Mouse (Mus musculus) kidney, embryonic 14.5 days (tissue): ENCODE measurements around the gene Fbxl17. TPM values are rescaled to one million over a fixed set of nuclear protein-coding genes. Genes with fewer than 3 reads are reported as not detected.

ENCODE experiments used
- ATAC-seq: fragments of 200-750 bp; cut with Nextera tagmentation; 2 replicates; pipeline ENCODE4 v1.8.0; 2017; ENCODE audit warnings: moderate number of reproducible peaks, mild to moderate bottlenecking, moderate TSS enrichment, moderate library complexity; ENCODE audit not compliant: low FRiP score, low TSS enrichment
- H3K27ac ChIP-seq: fragments of 300-500 bp; sonication (generic); 2 replicates; pipeline ENCODE4 v1.5.1; 2014; ENCODE audit warnings: low read depth, mild to moderate bottlenecking, low read length, moderate library complexity, mixed read lengths
- H3K27me3 ChIP-seq: fragments of 300-500 bp; sonication (generic); 2 replicates; pipeline ENCODE4 v1.6.1; 2014; ENCODE audit warnings: mild to moderate bottlenecking, low read length; ENCODE audit not compliant: control insufficient read depth, insufficient read depth
- H3K36me3 ChIP-seq: fragments of 300-500 bp; sonication (generic); 2 replicates; pipeline ENCODE4 v1.6.1; 2014; ENCODE audit warnings: low read length, mixed read lengths; ENCODE audit not compliant: control insufficient read depth, insufficient read depth
- H3K4me1 ChIP-seq: fragments of 300-500 bp; sonication (generic); 2 replicates; pipeline ENCODE4 v1.6.1; 2014; ENCODE audit warnings: low read length, mixed read lengths; ENCODE audit not compliant: control insufficient read depth, insufficient read depth
- H3K4me2 ChIP-seq: fragments of 300-500 bp; sonication (generic); replicated peaks from 2 replicates; pipeline ENCODE4 v1.6.1; 2014; ENCODE audit warnings: low read depth, mild to moderate bottlenecking, low read length
- H3K4me3 ChIP-seq: fragments of 300-500 bp; sonication (generic); 2 replicates; pipeline ENCODE4 v1.5.1; 2014; ENCODE audit warnings: mild to moderate bottlenecking, low read length
- H3K9ac ChIP-seq: fragments of 300-500 bp; sonication (generic); 2 replicates; pipeline ENCODE4 v1.6.1; 2014; ENCODE audit warnings: low read depth, mild to moderate bottlenecking, low read length, moderate library complexity
- H3K9me3 ChIP-seq: fragments of 300-500 bp; sonication (generic); 2 replicates; pipeline ENCODE4 v1.6.1; 2016; ENCODE audit warnings: low read length; ENCODE audit not compliant: control insufficient read depth
- WGBS: fragments of 180-500 bp; shearing (Covaris S2); extraction: QIAGEN DNeasy Blood & Tissue Kit; methylation state at CpG from one replicate; pipeline ENCODE4 v1.1.7; 2014; 5-methylcytosine and 5-hydroxymethylcytosine counted together
- polyA plus RNA-seq: library from polyadenylated mRNA; unstranded; fragments of >200 nt; fragmentation: Nextera tagmentation; extraction: Ambion mirVana; gene quantifications from 2 replicates; pipeline ENCODE4 v1.2.1, GENCODE M21; 2014

Gene Fbxl17
- polyA plus RNA-seq, 1 experiment from 2014 or later, result 8.8 TPM

- H3K36me3 ChIP-seq, result no peaks in the 10 kb centered on the region
- ATAC-seq, result no peak
- WGBS, result 48% methylated on average over 5 of the region's 5 CpGs
- no peak overlapping the region for H3K27ac ChIP-seq
- no peaks in the 10 kb centered on the region for H3K27me3 ChIP-seq
- H3K4me2 ChIP-seq, result no peak overlapping the region
- no peak overlapping the region for H3K4me3 ChIP-seq
- no peaks in the 10 kb centered on the region for H3K9me3 ChIP-seq
- H3K4me1 ChIP-seq, result peaks cover 8% of the 10 kb centered on the region; the same call in 1 of the 2 replicates
- H3K9ac ChIP-seq, result no peak overlapping the region
Observed at GRCm38 (mm10) chr17:63112826-63113225, 387.0 kb downstream of the Fbxl17 start.

GRCm38 (mm10) chr17:63110994-63111393 is 388.8 kb downstream of the Fbxl17 start:
- Histone ChIP-seq H3K4me1 (peaks cover 8% of the 10 kb centered on the region; the same call in 1 of the 2 replicates), H3K9ac (no peak overlapping the region), H3K36me3 (no peaks in the 10 kb centered on the region), H3K27me3 (no peaks in the 10 kb centered on the region), H3K9me3 (no peaks in the 10 kb centered on the region), H3K4me3 (no peak overlapping the region), H3K4me2 (no peak overlapping the region), H3K27ac (no peak overlapping the region)
- WGBS, result 32% methylated on average over 6 of the region's 6 CpGs
- peak; percentile 43; the same call in 1 of the 2 replicates for ATAC-seq

GRCm38 (mm10) chr17:63110211-63110755 is 389.5 kb downstream of the Fbxl17 start:
- H3K4me2 ChIP-seq, result no peak overlapping the region
- H3K27me3 ChIP-seq, result no peaks in the 10 kb centered on the region
- ATAC-seq, result no peak
- no peaks in the 10 kb centered on the region for H3K9me3 ChIP-seq
- no peak overlapping the region for H3K9ac ChIP-seq
- 82% methylated on average over 7 of the region's 7 CpGs for WGBS
- H3K27ac ChIP-seq, result no peak overlapping the region
- no peak overlapping the region for H3K4me3 ChIP-seq
- peaks cover 8% of the 10 kb centered on the region; the same call in 1 of the 2 replicates for H3K4me1 ChIP-seq
- no peaks in the 10 kb centered on the region for H3K36me3 ChIP-seq

GRCm38 (mm10) chr17:63108035-63108434 is 391.8 kb downstream of the Fbxl17 start:
- no peak overlapping the region for H3K27ac ChIP-seq
- H3K4me1 ChIP-seq, result peaks cover 8% of the 10 kb centered on the region; the same call in 1 of the 2 replicates
- 90% methylated on average over 5 of the region's 5 CpGs for WGBS
- no peak for ATAC-seq
- no peak overlapping the region for H3K9ac ChIP-seq
- no peak overlapping the region for H3K4me2 ChIP-seq
- H3K36me3 ChIP-seq, result no peaks in the 10 kb centered on the region
- H3K9me3 ChIP-seq, result no peaks in the 10 kb centered on the region
- H3K27me3 ChIP-seq, result no peaks in the 10 kb centered on the region
- no peak overlapping the region for H3K4me3 ChIP-seq

GRCm38 (mm10) chr17:63107515-63107914 is 392.3 kb downstream of the Fbxl17 start:
- no peaks in the 10 kb centered on the region for H3K27me3 ChIP-seq
- H3K4me1 ChIP-seq, result peaks cover 8% of the 10 kb centered on the region; the same call in 1 of the 2 replicates
- no peak overlapping the region for H3K4me3 ChIP-seq
- no peak for ATAC-seq
- H3K9me3 ChIP-seq, result no peaks in the 10 kb centered on the region
- H3K4me2 ChIP-seq, result no peak overlapping the region
- WGBS, result 87% methylated on average over 4 of the region's 4 CpGs
- H3K9ac ChIP-seq, result no peak overlapping the region
- no peaks in the 10 kb centered on the region for H3K36me3 ChIP-seq
- no peak overlapping the region for H3K27ac ChIP-seq

GRCm38 (mm10) chr17:63095553-63095952 is 404.3 kb downstream of the Fbxl17 start:
- Histone ChIP-seq H3K4me1 (no peaks in the 10 kb centered on the region), H3K9ac (no peak overlapping the region), H3K9me3 (no peaks in the 10 kb centered on the region), H3K27me3 (no peaks in the 10 kb centered on the region), H3K4me2 (no peak overlapping the region), H3K4me3 (no peak overlapping the region), H3K27ac (no peak overlapping the region), H3K36me3 (no peaks in the 10 kb centered on the region)
- WGBS, result 58% methylated on average over 2 of the region's 2 CpGs
- no peak for ATAC-seq

GRCm38 (mm10) chr17:63095017-63095416 is 404.8 kb downstream of the Fbxl17 start:
- 82% methylated on average over 4 of the region's 4 CpGs for WGBS
- Histone ChIP-seq H3K4me2 (no peak overlapping the region), H3K27ac (no peak overlapping the region)

GRCm38 (mm10) chr17:63093184-63093583 is 406.6 kb downstream of the Fbxl17 start:
- no peak for ATAC-seq
- 60% methylated on average over 4 of the region's 4 CpGs for WGBS
- Histone ChIP-seq H3K36me3 (no peaks in the 10 kb centered on the region), H3K9me3 (no peaks in the 10 kb centered on the region; the same call in 1 of the 2 replicates), H3K27me3 (no peaks in the 10 kb centered on the region), H3K4me3 (no peak overlapping the region), H3K4me2 (no peak overlapping the region), H3K4me1 (no peaks in the 10 kb centered on the region), H3K27ac (no peak overlapping the region), H3K9ac (no peak overlapping the region)

More at GRCm38 (mm10) chr17:63095017-63095416, 404.8 kb downstream of the Fbxl17 start:
- Histone ChIP-seq H3K36me3 (no peaks in the 10 kb centered on the region), H3K9me3 (no peaks in the 10 kb centered on the region), H3K4me3 (no peak overlapping the region), H3K27me3 (no peaks in the 10 kb centered on the region), H3K9ac (no peak overlapping the region), H3K4me1 (no peaks in the 10 kb centered on the region)
- ATAC-seq, result no peak

GRCm38 (mm10) chr17:63092774-63093173 is 407.0 kb downstream of the Fbxl17 start:
- Histone ChIP-seq H3K27me3 (no peaks in the 10 kb centered on the region), H3K36me3 (no peaks in the 10 kb centered on the region), H3K9me3 (no peaks in the 10 kb centered on the region; the same call in 1 of the 2 replicates), H3K4me3 (no peak overlapping the region), H3K9ac (no peak overlapping the region), H3K27ac (no peak overlapping the region), H3K4me1 (no peaks in the 10 kb centered on the region), H3K4me2 (no peak overlapping the region)
- 69% methylated on average over 6 of the region's 6 CpGs for WGBS
- ATAC-seq, result no peak
